Mouse (Mus musculus): ENCODE data around the gene Csrp3.

Gene Csrp3

DNA sequence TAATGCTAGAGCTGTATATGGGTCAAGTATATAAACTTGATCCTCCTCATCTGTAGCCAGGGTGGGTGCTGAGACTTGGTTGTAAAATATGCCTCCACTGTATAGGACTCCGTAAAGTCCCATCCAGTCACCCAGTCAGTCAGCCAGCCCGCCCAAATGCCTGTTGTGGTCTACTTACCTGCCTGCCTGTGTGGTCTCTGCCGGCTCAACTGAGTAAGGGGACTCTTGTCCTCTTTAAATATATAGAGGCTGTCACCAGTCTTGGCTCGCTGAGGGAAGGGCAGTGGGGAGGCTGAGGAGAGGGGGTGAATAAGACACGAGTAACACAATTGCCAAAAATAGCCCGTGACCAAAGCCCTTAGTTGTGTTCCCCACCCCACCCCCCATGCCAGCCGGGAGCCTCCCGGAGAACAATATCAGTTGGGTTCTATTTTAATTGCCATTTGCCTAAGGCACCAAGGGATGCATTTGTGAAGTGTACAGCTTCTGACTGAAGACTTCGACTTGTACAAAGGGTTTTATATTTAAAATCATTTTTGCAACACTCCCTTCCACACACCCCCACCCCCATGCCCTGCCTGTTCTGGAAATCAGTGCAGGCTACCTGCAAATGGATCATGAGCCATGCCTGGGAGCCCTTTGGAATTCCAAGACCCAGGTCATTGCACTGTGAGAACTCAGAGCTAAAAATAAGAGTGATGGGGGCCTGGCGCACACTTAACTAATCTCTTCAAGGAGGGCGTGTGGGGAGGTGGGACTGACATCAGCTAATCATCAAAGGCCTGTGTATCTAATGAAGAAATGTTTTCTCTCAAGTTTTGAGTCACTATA, at the start of gene Csrp3:
Gene Csrp3 (minus strand): TSS at position 214 of the 831 bp plus-strand sequence.
- no peak for DNase-seq (ENCODE audit: low read depth, low spot score)

DNA sequence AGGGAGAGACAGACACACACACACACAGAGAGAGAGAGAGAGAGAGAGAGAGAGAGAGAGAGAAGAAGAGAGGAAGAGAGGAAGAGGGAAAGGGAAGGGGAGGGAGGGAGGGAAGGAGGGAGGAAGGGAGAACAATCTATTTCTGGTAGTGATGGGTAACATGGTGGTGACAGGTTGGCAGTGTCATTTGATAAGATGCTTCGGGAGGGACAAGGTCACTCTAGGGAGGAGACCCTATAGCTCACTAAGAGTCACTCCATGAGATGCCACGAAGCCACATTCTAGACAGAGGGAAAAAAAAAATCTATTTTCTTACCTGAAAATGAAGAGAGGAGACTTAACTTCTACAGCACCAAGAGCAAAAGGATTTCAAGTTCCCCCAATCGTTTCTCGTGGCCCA, 48.2 kb upstream of the Csrp3 start:
- DNase-seq (ENCODE audit: low read depth, low spot score): no peak

DNA sequence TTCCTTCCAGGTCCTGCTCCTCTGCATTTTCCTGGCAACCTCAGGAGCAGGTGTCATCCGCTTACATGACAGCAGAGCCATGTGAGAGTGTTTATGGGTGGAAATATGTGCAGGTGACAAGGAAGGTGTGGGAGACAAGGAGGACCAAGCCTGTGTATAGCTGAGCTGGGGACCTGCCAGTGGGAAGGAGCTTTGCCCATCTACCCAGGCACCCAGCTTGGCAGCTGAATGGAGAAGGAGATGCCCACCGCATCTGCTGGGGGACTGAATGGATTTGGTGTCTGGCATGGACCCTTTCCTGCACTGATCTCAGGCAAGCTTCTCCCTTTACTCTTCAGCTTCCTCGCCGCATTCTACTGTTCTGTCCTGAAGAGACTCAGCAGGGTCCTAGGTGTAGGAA, 47.6 kb upstream of the Csrp3 start:
- no peak for DNase-seq (ENCODE audit: low read depth, low spot score)

DNA sequence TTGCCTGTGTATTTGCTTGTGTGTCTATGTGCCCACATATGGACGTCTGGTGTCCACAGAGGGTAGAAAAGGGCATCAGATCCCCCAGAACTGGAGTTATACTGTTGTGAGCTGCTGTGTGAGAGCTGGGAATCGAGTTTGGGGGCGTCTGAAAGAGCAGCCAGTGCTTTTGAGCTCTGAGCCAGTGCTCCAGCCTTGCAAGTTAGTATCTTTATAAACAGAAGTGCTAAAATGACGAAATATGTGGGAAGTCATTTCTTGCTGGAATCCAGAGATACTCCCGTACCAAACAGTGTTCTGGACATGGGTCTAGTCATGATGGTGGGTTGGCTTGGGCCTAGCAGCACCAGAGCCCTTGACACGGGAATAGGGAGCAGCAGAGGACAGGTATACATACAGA, 46.9 kb upstream of the Csrp3 start:
- DNase-seq (ENCODE audit: low read depth, low spot score): no peak

DNA sequence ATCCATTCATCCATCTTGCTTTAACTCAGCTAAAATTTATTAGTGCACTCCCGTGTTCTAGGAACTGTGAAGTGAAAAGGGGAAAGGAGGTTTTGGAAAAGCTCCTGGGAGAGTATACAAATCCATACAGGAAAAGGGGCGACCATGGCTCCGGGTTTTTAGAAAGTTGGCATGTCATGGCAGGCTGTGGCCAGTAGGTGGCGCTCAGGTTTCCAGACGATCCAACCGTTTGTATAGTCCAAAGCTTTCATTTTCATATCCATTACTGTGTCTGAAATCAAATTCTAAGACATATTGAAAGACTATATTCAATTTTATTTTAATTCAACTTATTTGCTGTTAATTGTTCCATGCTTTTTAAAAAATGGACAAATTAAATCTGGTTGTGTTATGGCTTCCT, 46.3 kb upstream of the Csrp3 start:
- no peak for DNase-seq (ENCODE audit: low read depth, low spot score)

DNA sequence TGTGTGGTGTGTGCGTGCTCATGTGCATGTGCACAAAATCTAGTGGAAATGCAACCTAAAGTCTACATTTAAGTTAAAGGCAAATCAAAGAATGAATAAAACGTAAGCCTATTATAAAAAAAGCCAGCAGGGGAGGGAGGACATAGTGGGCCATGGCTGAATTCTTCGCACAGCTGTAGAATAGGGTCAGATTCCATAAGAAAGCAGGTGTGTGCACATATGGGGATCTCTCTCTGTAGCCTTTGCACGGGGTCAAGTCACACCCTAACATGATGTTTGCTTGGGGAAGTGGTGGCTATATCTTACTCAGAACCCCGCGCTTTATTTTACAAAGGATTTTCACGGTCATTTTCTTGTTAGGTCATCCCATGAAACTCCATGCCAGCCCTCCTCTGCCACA, 45.3 kb upstream of the Csrp3 start:
- no peak for DNase-seq (ENCODE audit: low read depth, low spot score)

DNA sequence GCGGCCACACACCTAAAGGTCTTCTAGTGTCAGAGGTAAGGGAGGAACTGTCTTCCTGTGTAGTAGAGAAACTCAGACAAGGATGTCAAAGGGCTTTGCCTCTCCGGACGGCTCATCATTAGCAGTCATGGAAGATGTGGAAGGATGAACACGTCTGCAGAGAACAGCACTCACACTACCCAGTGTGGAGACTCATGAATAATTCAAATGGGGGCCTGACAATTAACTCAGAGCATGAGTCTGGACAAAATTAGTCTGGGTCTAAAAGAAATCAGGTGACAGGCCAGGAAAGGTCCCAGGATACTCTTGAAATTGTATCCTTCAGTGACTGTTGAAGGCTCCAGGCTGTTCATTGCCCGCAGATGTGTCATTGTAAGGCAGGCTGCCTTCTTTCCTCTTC, 43.2 kb upstream of the Csrp3 start:
- no peak for DNase-seq (ENCODE audit: low read depth, low spot score)

DNA sequence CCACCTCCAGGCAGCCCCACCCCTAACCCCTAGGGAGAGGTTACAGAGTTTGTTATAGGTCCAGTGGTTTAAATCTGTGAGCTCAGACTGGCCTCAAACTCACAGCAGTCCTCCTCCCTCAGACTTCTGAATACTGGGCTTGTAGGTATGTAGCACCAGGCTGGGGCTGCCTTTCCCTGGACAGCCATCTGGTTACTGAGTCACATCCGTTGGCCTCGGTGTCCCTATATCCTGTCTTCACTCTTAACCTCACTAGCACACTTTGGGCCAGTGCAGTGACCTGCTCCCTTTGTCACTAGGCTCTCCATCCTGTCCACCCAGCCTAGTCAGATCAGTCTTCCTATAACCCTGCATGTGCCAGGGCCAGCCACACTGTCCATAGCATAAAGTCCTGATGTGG, 40.9 kb upstream of the Csrp3 start:
- DNase-seq (ENCODE audit: low read depth, low spot score): no peak

DNA sequence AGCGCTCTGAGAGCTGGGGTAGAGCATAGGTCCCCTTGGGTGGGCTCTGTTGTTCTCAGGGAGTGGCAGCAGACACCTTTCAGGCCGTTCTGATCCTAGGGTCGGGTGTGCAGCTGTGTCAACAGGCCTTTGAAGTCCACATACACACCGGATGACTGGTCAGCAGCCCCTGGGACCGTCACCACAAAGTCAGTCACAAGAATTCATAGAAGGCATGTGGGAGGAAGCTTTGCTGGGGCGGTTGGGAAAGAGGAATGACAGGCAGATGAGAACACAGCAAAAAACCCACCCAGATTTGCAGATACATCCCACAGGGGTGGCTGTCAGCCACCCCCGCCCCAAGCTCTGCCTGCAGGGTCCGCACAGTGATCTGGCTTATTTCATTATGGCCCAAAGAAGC, 40.1 kb upstream of the Csrp3 start:
- DNase-seq (ENCODE audit: low read depth, low spot score): no peak

DNA sequence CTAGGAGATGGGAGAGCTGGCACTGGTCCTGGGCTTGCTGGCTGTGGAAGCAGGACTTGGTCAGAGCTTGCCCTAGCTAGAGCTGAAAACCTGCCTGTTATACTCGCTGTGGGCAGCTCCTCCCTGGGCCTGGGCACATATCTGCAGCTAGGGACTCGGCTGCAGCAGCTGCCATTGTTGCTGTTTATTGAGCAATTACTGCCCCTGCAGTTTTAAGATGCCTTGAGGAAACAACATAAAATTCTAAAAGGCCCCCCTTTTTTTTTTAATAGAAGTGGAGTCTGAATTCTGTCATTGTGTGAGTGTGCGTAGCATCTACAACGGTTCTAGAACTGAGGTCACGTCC, 36.4 kb upstream of the Csrp3 start:
- no peak for DNase-seq (ENCODE audit: low read depth, low spot score)

DNA sequence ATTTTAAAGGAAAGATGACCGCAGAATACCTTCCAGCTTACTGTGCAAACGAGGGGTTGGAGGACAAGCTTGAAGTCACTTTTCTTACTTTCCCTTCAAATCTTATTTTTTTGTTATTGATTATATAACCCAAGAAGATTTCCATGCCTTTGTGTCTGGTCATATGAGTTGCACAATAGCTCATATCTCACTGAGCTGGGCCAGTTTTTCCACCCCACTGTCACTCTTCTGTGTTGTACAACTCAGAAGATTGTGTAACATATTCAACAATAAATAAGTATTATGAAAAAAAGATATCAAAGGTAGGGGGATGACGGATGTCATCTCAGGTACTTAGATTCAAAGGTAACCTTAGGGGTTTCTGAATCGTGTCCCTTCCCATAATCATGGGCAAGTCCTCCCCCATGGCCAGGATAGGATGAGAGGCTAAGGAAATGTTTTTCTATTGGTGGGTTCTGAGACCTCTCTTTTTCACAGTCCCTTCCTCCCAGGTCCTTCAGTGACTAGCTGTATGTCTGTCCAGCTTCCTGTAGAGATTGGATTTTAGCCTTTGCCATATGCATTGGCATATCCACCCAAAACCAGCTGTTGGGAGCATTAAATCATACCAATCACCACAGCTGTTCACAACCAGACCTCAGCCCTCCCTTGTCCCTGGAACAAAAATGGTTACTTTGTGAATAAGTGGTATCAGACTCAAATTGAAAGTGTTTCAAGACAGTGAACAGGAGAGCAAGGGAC, 35.9 kb upstream of the Csrp3 start:
- DNase-seq (ENCODE audit: low read depth, low spot score): no peak

DNA sequence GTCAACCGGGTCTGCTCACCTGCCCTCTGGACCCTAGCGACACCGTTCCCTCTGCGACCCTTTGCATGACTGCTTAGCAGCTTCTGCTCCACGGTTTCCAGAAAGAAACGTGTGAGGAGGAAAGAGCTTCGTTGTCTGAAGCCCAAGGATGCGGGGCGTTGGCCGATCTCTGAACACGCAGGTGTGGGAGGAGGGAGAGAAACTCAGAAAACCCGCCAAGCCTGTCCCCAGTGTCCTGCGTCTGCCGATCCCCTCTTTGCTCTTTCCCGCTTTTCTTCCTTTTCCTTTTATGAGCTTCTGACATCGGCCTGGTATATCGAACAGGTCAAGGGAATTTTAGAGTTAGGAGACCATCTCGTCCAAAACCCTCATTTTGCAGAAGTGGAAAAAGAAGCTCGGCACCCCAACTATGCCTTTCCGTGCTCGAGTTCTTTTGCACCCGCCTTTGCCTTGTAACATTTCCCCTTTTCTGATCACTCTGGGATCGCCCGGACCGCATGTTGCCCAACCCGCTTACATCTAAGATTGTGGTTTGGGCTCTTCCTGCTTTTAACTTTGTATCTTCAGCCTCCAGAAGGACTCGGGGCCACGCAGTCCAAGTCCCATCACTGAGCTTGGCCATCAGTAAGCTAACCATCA, 34.3 kb upstream of the Csrp3 start:
- DNase-seq (ENCODE audit: low read depth, low spot score): no peak

DNA sequence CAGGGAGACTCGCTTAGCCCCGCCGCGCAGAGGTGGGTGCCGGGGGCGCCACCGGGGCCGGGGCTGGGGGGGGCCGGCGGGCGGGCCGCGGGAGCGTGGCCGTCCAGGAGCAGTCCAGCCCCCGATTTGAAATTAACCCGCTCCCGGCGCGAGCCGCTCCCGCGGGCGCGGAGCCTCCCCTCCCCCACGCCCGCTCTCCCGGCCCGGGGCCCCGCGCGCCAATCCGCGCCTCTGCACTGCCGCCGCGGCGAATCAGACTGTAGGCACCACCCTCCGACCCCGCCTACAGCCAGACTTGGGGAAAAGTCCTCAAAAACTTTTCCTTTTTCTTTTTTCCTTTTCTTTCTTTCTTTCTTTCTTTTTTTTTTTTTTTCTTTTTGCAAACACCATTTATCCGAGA, 33.7 kb upstream of the Csrp3 start, which contains the start of gene E2f8:
Gene E2f8 (minus strand): TSS at position 111 of the 400 bp plus-strand sequence.
- no peak for DNase-seq (ENCODE audit: low read depth, low spot score)

DNA sequence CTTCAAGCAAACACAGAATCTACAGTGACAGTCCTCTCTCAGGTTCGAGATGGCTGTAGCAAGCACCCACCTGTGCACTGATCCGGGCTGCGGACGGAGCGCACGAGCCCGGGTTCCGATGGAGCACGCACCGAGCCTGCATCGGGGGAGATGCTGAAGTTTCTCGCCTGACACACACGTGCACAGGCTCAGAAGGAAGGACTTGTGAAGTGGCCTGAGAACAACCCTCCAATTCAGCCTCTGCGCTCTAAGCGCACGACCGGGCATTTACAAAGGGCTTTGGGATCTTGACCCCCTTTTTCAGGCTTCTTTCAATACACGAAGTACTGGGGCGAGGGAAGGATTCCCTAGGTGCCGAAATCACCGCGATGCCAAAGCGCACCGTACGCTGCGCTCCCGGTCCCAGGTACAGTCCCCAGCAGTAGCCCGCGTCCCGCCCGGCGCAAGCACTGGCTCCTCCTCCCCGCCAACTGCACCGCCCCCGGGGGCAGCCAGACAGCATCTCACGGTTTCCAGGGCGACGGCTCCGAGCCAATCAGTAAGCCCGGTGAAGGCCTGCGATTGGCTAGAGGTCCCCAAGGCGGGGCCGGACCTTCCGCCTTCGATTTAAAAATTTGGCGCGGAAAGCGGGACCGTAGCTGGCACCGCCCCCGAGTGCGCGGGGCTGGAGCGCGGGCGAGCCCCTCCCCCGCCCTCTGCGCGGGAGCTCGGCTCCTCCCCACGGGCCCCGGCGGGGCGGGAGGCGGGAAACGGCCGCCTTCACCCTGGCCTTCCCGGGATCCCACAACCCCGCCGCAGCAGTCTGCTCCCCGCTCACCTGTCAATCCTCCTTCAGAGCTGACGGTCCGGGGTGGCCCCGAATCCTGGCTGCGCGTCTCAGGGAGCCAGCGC, 33.0 kb upstream of the Csrp3 start:
- peak; percentile 88 for DNase-seq (ENCODE audit: low read depth, low spot score)

DNA sequence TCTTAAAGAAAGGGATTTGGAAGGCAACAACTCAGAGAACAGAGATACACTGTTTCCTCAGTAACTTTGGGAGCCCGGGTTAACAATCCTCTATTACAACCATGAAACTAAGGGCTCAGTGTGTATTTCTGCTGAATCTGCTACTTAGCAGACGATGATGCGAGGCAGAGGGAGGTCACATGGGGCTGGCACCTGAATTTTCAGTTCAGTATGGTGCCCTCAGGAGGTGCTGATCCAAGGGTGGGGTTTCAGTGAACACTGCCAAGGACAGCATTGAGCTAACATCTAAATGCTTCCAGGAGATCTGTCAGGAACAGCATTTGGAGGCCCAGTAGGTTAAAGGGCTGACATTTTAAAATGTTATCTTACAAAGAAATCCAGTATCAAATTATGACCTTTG, 31.7 kb upstream of the Csrp3 start:
- no peak for DNase-seq (ENCODE audit: low read depth, low spot score)

DNA sequence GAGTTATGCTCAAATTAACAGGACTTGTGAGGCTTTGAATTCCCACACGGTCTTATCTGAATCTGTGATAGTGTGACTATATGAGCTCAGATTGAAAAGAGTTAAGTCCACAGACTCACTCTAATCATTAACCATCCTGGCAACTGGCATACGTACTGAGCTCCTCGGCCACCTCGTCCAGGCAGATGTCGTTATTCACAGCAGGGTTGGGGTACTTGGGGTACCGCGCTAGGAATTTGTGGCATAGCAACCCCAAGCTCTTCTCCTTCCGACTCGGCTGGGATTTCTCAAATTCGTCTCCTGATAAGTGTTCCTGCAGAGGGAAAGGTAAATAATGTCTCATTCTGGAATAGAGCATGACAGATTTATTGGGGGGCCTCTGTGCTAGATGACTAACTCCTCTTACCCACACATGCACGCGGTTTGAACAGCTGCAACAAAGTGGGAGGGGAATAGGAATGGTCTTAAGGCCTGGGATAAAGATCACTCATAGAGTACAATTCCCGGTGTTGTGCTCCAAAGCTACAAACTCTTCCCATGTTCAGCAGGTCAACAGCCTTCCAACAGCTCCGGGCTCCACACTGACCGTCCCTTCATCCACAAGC, 30.1 kb upstream of the Csrp3 start:
- no peak for DNase-seq (ENCODE audit: low read depth, low spot score)

DNA sequence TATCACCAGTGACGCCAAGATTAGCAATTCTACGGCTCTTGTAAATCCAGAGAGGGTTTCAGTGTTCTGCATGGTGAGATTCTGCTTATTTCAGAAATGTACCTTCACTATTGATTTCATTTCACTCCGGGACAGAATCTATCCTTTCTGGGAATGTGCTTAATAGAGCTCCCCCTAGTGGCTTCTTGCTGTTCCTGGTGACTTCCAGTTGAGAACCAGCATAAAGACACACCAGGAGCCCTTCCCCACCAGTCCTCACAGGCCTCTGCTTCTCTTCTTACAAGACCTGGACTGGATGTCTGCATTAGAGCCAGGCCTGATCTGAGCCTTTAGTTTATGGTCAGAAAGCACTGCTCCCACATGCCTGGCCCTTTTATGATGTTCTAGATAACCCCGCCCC, 28.7 kb upstream of the Csrp3 start:
- DNase-seq (ENCODE audit: low read depth, low spot score): no peak

DNA sequence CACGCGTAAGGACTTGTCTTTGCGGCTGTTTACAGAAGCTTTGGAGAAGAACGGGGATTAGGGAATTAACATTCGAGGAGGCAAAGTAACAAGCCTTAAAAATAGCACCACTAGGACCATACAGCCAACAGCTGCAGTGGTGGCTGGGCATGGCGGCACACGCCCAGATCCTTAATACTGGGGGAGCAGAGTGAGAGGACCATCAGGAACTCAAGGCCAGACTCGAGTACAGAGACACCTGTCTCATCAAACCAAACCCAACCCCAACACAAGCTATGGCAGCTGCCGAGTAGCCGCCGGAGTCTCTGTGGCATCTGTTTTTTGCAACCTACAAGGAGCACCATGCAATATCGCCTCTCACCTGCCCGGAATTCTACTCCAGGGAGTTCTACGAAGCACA, 27.3 kb upstream of the Csrp3 start:
- no peak for DNase-seq (ENCODE audit: low read depth, low spot score)

DNA sequence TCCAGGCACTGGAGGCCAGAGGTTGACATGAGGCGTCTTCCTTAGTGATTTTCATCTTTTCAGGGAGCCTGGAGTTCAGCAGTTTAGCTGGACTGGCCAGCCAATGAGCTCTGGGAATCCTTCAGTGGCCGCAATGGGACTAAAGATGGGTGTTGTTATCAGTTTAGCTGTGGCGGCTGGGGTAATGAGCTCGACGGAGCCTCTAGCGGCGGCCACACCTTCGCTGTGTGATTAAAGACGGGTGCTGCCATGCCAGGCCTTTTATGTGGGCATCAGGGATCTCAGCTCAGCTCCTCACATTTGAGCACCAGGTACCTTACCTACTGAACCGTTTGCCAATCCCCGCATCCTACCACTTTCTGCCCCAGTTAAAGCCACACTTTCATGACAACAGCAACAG, 23.5 kb upstream of the Csrp3 start:
- no peak for DNase-seq (ENCODE audit: low read depth, low spot score)

DNA sequence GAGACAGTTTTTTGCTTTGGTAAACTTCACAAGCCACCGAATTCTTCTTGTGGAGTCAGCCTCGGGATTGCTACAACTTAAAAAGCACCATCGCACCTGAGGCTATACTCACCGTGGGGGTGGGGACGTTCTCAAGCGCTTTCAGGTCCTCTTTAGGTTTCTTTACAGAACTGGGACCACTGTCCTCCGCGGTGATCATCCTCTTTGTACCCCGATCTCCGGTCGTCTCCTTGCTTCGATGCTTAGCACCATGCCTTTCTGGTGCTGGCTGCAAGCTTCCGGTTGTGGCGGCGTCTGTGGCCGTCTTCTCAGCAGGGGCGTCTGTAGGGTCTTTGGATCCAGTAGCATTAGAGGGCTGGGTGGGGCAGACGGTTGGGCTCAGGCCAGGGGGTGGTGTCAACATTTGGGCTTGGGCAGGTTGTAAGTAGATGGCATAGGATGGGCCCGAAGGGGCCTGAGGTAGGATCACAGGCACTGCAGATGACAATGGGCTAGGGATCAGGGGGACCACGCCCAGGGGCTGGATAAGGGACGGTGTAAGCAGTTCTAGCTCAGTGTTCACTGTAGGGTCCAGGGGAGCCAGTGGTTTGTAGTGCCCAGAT, 22.8 kb upstream of the Csrp3 start:
- no peak for DNase-seq (ENCODE audit: low read depth, low spot score)

DNA sequence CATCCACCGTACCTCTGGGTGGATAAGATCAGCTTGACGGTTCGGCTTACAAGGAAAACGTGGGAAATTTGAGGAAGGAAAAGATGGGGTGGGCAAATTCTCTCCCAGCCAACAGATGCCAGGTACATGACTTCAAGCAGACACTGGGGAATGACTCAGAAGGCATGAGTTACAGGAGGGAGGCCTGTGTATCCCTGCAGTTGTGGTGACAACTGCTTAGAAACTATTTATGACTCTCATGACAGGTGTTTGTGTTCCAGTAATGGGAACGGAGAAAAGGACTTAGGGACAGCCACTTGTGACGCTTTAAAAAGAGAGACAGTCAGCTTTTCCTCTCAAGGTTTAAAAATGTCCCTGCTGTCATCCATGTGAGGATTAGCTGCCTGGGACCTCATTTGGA, 22.3 kb upstream of the Csrp3 start:
- no peak for DNase-seq (ENCODE audit: low read depth, low spot score)
